Mouse (Mus musculus): ENCODE measurements around the gene Fam208a.

The Fam208a gene

GRCm38 (mm10) chr14:27428573-27428972, at the start of gene Fam208a:
Gene Fam208a (plus strand): TSS chr14:27428834.
- DNase-seq (ENCODE audit: low spot score): peak; percentile 88

GRCm38 (mm10) chr14:27379404-27379803, 49.2 kb upstream of the Fam208a start:
- DNase-seq (ENCODE audit: low spot score): no peak

GRCm38 (mm10) chr14:27381459-27381858, 47.2 kb upstream of the Fam208a start:
- no peak for DNase-seq (ENCODE audit: low spot score)

GRCm38 (mm10) chr14:27383321-27383830, 45.3 kb upstream of the Fam208a start:
- no peak for DNase-seq (ENCODE audit: low spot score)

GRCm38 (mm10) chr14:27384143-27384542, 44.5 kb upstream of the Fam208a start:
- DNase-seq (ENCODE audit: low spot score): no peak

- no peak for DNase-seq (ENCODE audit: low spot score)
These were observed 40.0 kb upstream of the Fam208a start for GRCm38 (mm10) chr14:27388616-27389015.

GRCm38 (mm10) chr14:27389722-27390121, 38.9 kb upstream of the Fam208a start:
- no peak for DNase-seq (ENCODE audit: low spot score)

GRCm38 (mm10) chr14:27390663-27391062, 38.0 kb upstream of the Fam208a start:
- no peak for DNase-seq (ENCODE audit: low spot score)

GRCm38 (mm10) chr14:27391776-27392308, 36.8 kb upstream of the Fam208a start:
- DNase-seq (ENCODE audit: low spot score): no peak

- DNase-seq (ENCODE audit: low spot score): no peak
These were observed 36.0 kb upstream of the Fam208a start for GRCm38 (mm10) chr14:27392660-27393059.

GRCm38 (mm10) chr14:27393806-27394205, 34.8 kb upstream of the Fam208a start:
- no peak for DNase-seq (ENCODE audit: low spot score)

- DNase-seq (ENCODE audit: low spot score): no peak
These were observed 32.2 kb upstream of the Fam208a start for GRCm38 (mm10) chr14:27396424-27396823.

GRCm38 (mm10) chr14:27397526-27397925, 31.1 kb upstream of the Fam208a start:
- no peak for DNase-seq (ENCODE audit: low spot score)

- DNase-seq (ENCODE audit: low spot score): no peak
These were observed 28.1 kb upstream of the Fam208a start for GRCm38 (mm10) chr14:27400495-27400894.

- no peak for DNase-seq (ENCODE audit: low spot score)
These were observed 26.8 kb upstream of the Fam208a start for GRCm38 (mm10) chr14:27401717-27402278.

- DNase-seq (ENCODE audit: low spot score): no peak
These were observed 26.0 kb upstream of the Fam208a start for GRCm38 (mm10) chr14:27402332-27403250.

GRCm38 (mm10) chr14:27405452-27405851, 23.2 kb upstream of the Fam208a start:
- no peak for DNase-seq (ENCODE audit: low spot score)

GRCm38 (mm10) chr14:27405947-27406346, 22.7 kb upstream of the Fam208a start:
- no peak for DNase-seq (ENCODE audit: low spot score)

- DNase-seq (ENCODE audit: low spot score): no peak
These were observed 20.4 kb upstream of the Fam208a start for GRCm38 (mm10) chr14:27408240-27408639.

- no peak for DNase-seq (ENCODE audit: low spot score)
These were observed 19.0 kb upstream of the Fam208a start for GRCm38 (mm10) chr14:27409662-27410061.

GRCm38 (mm10) chr14:27411492-27411891, 17.1 kb upstream of the Fam208a start:
- no peak for DNase-seq (ENCODE audit: low spot score)

GRCm38 (mm10) chr14:27412699-27413098, 15.9 kb upstream of the Fam208a start:
- no peak for DNase-seq (ENCODE audit: low spot score)

- peak; percentile 22 for DNase-seq (ENCODE audit: low spot score)
These were observed 14.7 kb upstream of the Fam208a start for GRCm38 (mm10) chr14:27413961-27414360.
